Mouse (Mus musculus): ENCODE measurements at regions not wholly inside any gene's neighbourhood (a gene's known extent, or its start where the extent isn't known, plus 50 kb on each side); places are given as distances from the start of the nearest gene placed in this dataset.

- Histone ChIP-seq H3ac (ENCODE audit: control insufficient read depth, insufficient read length, low read depth) (no peak overlapping the region), H3K79me2 (ENCODE audit: control insufficient read depth, insufficient read depth) (no peaks in the 10 kb centered on the region), H3K4me3 (ENCODE audit: insufficient read depth, poor library complexity, severe bottlenecking) (no peak overlapping the region), H3K36me3 (ENCODE audit: control insufficient read depth, insufficient read depth) (no peaks in the 10 kb centered on the region), H3K79me3 (ENCODE audit: low read depth) (no peaks in the 10 kb centered on the region), H3K27me3 (ENCODE audit: control insufficient read depth, insufficient read depth, insufficient read length) (no peaks in the 10 kb centered on the region)
- no peak for TF ChIP-seq FOSL1 (IDR thresholded peaks at IDR 0.05; ENCODE audit: insufficient read depth, low read length, poor library complexity, severe bottlenecking)
- TF ChIP-seq USF1 (IDR thresholded peaks at IDR 0.05; ENCODE audit: low read depth), result no peak
- no peak for TF ChIP-seq CEBPB (IDR thresholded peaks at IDR 0.05; ENCODE audit: low read depth)
- TF ChIP-seq MYOG (IDR thresholded peaks at IDR 0.05; ENCODE audit: control insufficient read depth, extremely low read depth, insufficient read length), result no peak
- TF ChIP-seq MYOD1 (IDR thresholded peaks at IDR 0.05; ENCODE audit: control insufficient read depth, insufficient read length, low read depth), result no peak
- no peak for TF ChIP-seq MAX (IDR thresholded peaks at IDR 0.05)
- TF ChIP-seq CTCF (IDR thresholded peaks at IDR 0.05; ENCODE audit: control insufficient read depth, insufficient read depth, insufficient read length), result no peak
Observed at GRCm38 (mm10) chr10:9377440-9378101, 297.4 kb downstream of the Samd5 start.

- Histone ChIP-seq H3K79me3 (ENCODE audit: low read depth) (no peaks in the 10 kb centered on the region), H3ac (ENCODE audit: control insufficient read depth, insufficient read length, low read depth) (no peak overlapping the region)
- no peak for TF ChIP-seq CEBPB (IDR thresholded peaks at IDR 0.05; ENCODE audit: low read depth)
- no peak for TF ChIP-seq CTCF (IDR thresholded peaks at IDR 0.05; ENCODE audit: control insufficient read depth, insufficient read depth, insufficient read length)
- no peak for TF ChIP-seq MYOD1 (IDR thresholded peaks at IDR 0.05; ENCODE audit: control insufficient read depth, insufficient read length, low read depth)
- no peak for TF ChIP-seq USF1 (IDR thresholded peaks at IDR 0.05; ENCODE audit: low read depth)
- TF ChIP-seq MAX (IDR thresholded peaks at IDR 0.05), result no peak
- no peak for TF ChIP-seq FOSL1 (IDR thresholded peaks at IDR 0.05; ENCODE audit: insufficient read depth, low read length, poor library complexity, severe bottlenecking)
- no peak for TF ChIP-seq MYOG (IDR thresholded peaks at IDR 0.05; ENCODE audit: control insufficient read depth, extremely low read depth, insufficient read length)
Observed at GRCm38 (mm10) chr10:9362306-9362865, 312.6 kb downstream of the Samd5 start.

GRCm38 (mm10) chr10:9338207-9338801, 336.7 kb downstream of the Samd5 start:
- H3K4me3 ChIP-seq (ENCODE audit: insufficient read depth, poor library complexity, severe bottlenecking), result no peak overlapping the region
- no peak overlapping the region for H3ac ChIP-seq (ENCODE audit: control insufficient read depth, insufficient read length, low read depth)
- no peaks in the 10 kb centered on the region for H3K27me3 ChIP-seq (ENCODE audit: control insufficient read depth, insufficient read depth, insufficient read length)
- H3K36me3 ChIP-seq (ENCODE audit: control insufficient read depth, insufficient read depth), result no peaks in the 10 kb centered on the region
- H3K79me3 ChIP-seq (ENCODE audit: low read depth), result no peaks in the 10 kb centered on the region
- no peaks in the 10 kb centered on the region for H3K79me2 ChIP-seq (ENCODE audit: control insufficient read depth, insufficient read depth)
- TF ChIP-seq CEBPB (IDR thresholded peaks at IDR 0.05; ENCODE audit: low read depth) (no peak), CTCF (IDR thresholded peaks at IDR 0.05; ENCODE audit: control insufficient read depth, insufficient read depth, insufficient read length) (no peak), MAX (IDR thresholded peaks at IDR 0.05) (no peak), MYOG (IDR thresholded peaks at IDR 0.05; ENCODE audit: control insufficient read depth, extremely low read depth, insufficient read length) (no peak), USF1 (IDR thresholded peaks at IDR 0.05; ENCODE audit: low read depth) (no peak), MYOD1 (IDR thresholded peaks at IDR 0.05; ENCODE audit: control insufficient read depth, insufficient read length, low read depth) (no peak), FOSL1 (IDR thresholded peaks at IDR 0.05; ENCODE audit: insufficient read depth, low read length, poor library complexity, severe bottlenecking) (no peak)

More at GRCm38 (mm10) chr10:9362306-9362865, 312.6 kb downstream of the Samd5 start:
- Histone ChIP-seq H3K4me3 (ENCODE audit: insufficient read depth, poor library complexity, severe bottlenecking) (no peak overlapping the region), H3K79me2 (ENCODE audit: control insufficient read depth, insufficient read depth) (no peaks in the 10 kb centered on the region), H3K36me3 (ENCODE audit: control insufficient read depth, insufficient read depth) (no peaks in the 10 kb centered on the region), H3K27me3 (ENCODE audit: control insufficient read depth, insufficient read depth, insufficient read length) (no peaks in the 10 kb centered on the region)

GRCm38 (mm10) chr10:9334245-9334845, 340.7 kb downstream of the Samd5 start:
- Histone ChIP-seq H3K79me3 (ENCODE audit: low read depth) (no peaks in the 10 kb centered on the region), H3K4me3 (ENCODE audit: insufficient read depth, poor library complexity, severe bottlenecking) (no peak overlapping the region)
- no peak for TF ChIP-seq MAX (IDR thresholded peaks at IDR 0.05)
- TF ChIP-seq FOSL1 (IDR thresholded peaks at IDR 0.05; ENCODE audit: insufficient read depth, low read length, poor library complexity, severe bottlenecking), result no peak
- no peak for TF ChIP-seq CEBPB (IDR thresholded peaks at IDR 0.05; ENCODE audit: low read depth)
- TF ChIP-seq USF1 (IDR thresholded peaks at IDR 0.05; ENCODE audit: low read depth), result no peak
- TF ChIP-seq MYOD1 (IDR thresholded peaks at IDR 0.05; ENCODE audit: control insufficient read depth, insufficient read length, low read depth), result no peak
- no peak for TF ChIP-seq MYOG (IDR thresholded peaks at IDR 0.05; ENCODE audit: control insufficient read depth, extremely low read depth, insufficient read length)
- no peak for TF ChIP-seq CTCF (IDR thresholded peaks at IDR 0.05; ENCODE audit: control insufficient read depth, insufficient read depth, insufficient read length)

GRCm38 (mm10) chr10:9331694-9332093, 343.3 kb downstream of the Samd5 start:
- Histone ChIP-seq H3K79me2 (ENCODE audit: control insufficient read depth, insufficient read depth) (no peaks in the 10 kb centered on the region), H3K4me3 (ENCODE audit: insufficient read depth, poor library complexity, severe bottlenecking) (no peak overlapping the region), H3K36me3 (ENCODE audit: control insufficient read depth, insufficient read depth) (no peaks in the 10 kb centered on the region), H3ac (ENCODE audit: control insufficient read depth, insufficient read length, low read depth) (no peak overlapping the region), H3K79me3 (ENCODE audit: low read depth) (no peaks in the 10 kb centered on the region), H3K27me3 (ENCODE audit: control insufficient read depth, insufficient read depth, insufficient read length) (no peaks in the 10 kb centered on the region)
- TF ChIP-seq FOSL1 (IDR thresholded peaks at IDR 0.05; ENCODE audit: insufficient read depth, low read length, poor library complexity, severe bottlenecking) (no peak), MYOD1 (IDR thresholded peaks at IDR 0.05; ENCODE audit: control insufficient read depth, insufficient read length, low read depth) (no peak), CEBPB (IDR thresholded peaks at IDR 0.05; ENCODE audit: low read depth) (no peak), CTCF (IDR thresholded peaks at IDR 0.05; ENCODE audit: control insufficient read depth, insufficient read depth, insufficient read length) (no peak), MYOG (IDR thresholded peaks at IDR 0.05; ENCODE audit: control insufficient read depth, extremely low read depth, insufficient read length) (no peak), MAX (IDR thresholded peaks at IDR 0.05) (no peak), USF1 (IDR thresholded peaks at IDR 0.05; ENCODE audit: low read depth) (no peak)

More at GRCm38 (mm10) chr10:9334245-9334845, 340.7 kb downstream of the Samd5 start:
- no peaks in the 10 kb centered on the region for H3K36me3 ChIP-seq (ENCODE audit: control insufficient read depth, insufficient read depth)
- no peak overlapping the region for H3ac ChIP-seq (ENCODE audit: control insufficient read depth, insufficient read length, low read depth)
- H3K27me3 ChIP-seq (ENCODE audit: control insufficient read depth, insufficient read depth, insufficient read length), result no peaks in the 10 kb centered on the region
- H3K79me2 ChIP-seq (ENCODE audit: control insufficient read depth, insufficient read depth), result no peaks in the 10 kb centered on the region

Data from C2C12 (cell line).